Mouse (Mus musculus) brown adipose tissue, adult 24 weeks (tissue): ENCODE results near the gene Maml3. TPM values are rescaled to one million over a fixed set of nuclear protein-coding genes. Genes with fewer than 3 reads are reported as not detected.

Experiments
- H3K27ac ChIP-seq: fragments of 200-500 bp; replicated peaks from 2 replicates; pipeline ENCODE4 v1.5.1; 2012; ENCODE audit warnings: low read depth, mild to moderate bottlenecking, low read length
- H3K4me1 ChIP-seq: fragments of 200-500 bp; 2 replicates; pipeline ENCODE4 v1.6.1; 2012; ENCODE audit warnings: low read length, mixed read lengths; ENCODE audit not compliant: control insufficient read depth, insufficient read depth, insufficient read length
- H3K4me3 ChIP-seq: fragments of 200-500 bp; 2 replicates; pipeline ENCODE4 v1.5.1; 2012; ENCODE audit warnings: low read depth, mild to moderate bottlenecking, low read length, moderate library complexity; ENCODE audit not compliant: insufficient read depth
- polyA plus RNA-seq: library from polyadenylated mRNA; stranded (reverse); fragments of >200 nt; gene quantifications from 2 replicates; pipeline ENCODE4 v1.2.4, GENCODE M21; 2012; ENCODE audit not compliant: missing spikeins, insufficient read depth, insufficient read length

Maml3 gene
- polyA plus RNA-seq, 1 experiment = 1.0 TPM

DNA sequence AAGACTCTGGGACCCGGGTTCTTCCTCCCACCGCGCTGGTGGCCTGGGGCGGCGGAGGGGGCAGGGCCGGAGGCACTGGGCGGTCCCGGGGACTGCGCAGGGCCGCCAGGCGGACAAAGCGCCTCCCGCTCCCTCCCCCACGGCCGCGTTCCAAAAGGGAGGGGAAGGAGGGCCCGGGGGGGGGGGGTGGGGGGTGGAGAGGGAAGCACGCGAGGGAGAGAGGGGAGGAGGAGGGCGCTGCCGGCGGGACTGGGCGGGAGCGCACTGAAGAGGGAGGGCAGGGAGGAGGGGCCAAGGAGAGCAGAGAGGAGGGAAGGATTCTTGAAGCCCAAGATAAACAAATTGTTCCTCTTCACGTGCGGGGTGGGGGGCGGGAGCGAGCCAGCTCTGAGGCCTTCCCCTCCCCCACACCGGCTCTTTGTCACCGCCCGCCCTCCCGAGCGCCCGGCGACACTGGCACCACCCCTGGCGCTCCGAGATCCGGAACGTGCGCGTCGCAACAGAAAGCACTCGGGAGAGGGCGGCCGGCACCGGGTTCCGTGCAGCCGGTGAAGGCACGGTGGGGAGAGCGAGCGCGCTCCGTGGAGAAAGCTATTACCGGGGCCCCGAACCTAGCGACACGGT, 2.8 kb downstream of the Maml3 start:
- Histone ChIP-seq H3K27ac (peak overlapping the region; percentile 92), H3K4me3 (peak overlapping the region; percentile 88), H3K4me1 (no peaks in the 10 kb centered on the region)

DNA sequence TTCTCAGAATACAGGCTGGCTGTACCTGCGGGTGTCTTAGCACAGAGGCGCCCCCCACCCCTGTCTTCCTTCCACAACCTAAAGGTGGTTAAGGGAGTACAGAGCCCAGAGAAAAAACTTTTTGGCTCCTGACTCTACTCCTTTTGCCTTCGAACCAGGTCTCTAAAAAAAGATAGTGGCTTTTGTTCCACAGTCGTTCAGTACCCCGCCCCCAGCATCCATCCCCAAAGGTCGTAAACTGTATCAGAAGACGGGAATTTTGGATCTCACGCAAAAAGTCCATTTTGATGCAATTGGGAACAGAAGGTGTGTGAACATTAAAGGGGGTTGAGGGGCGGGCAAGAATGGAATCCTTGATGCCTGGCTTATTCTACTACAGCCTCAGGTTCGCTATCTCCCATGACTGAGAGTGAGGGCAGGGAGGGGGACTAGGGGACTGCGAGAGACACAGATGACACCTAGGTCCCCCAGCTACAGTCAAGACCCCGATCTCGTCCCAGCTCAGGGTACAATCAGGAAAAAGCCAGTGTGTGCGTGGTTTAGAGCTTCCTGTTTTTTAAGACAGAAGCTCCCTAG, 3.4 kb downstream of the Maml3 start:
- peak overlapping the region; percentile 80 for H3K4me3 ChIP-seq
- H3K4me1 ChIP-seq = no peaks in the 10 kb centered on the region
- H3K27ac ChIP-seq = peak overlapping the region; percentile 92

DNA sequence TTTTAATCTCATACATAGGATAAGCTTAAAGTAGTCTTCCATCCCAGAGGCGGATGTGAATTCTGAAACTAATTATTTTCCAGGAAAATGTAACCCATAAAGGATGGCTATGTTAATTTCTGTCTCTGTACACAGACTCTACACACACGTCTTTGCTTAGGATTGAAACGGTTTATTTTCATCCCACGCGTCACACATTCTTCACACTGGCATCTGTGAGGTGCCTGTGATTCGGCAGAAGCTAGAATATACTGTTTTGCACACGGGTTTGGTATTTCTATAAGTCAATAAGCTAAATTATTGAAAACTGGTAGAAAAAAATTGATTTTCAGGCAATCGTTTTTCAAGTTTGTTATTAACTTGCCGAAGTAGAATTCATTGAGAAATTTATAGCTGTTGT, 4.0 kb downstream of the Maml3 start:
- peak overlapping the region; percentile 80 for H3K4me3 ChIP-seq

DNA sequence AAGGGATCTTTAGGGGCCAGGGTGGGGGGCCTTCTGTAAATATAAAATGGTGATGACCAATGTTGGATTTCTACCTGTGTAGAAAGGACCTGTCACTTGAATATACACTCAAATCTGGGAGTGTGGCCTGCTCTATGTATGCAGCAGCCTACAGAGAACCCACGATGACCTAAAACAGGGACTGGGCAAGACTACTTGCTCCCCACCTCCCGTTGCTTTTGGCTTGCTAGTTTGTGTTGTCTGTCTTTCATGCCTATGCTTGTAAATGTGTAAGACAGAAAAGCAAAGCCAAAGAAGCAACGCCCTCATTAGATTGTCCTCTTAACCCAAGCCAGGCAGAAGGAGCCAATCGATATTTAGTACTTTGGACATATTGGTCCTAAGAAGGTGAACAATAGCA, 4.6 kb downstream of the Maml3 start:
- Histone ChIP-seq H3K4me3 (no peak overlapping the region), H3K4me1 (no peaks in the 10 kb centered on the region), H3K27ac (no peak overlapping the region)

More for the DNA sequence above, 4.0 kb downstream of the Maml3 start:
- Histone ChIP-seq H3K4me1 (no peaks in the 10 kb centered on the region), H3K27ac (no peak overlapping the region)

DNA sequence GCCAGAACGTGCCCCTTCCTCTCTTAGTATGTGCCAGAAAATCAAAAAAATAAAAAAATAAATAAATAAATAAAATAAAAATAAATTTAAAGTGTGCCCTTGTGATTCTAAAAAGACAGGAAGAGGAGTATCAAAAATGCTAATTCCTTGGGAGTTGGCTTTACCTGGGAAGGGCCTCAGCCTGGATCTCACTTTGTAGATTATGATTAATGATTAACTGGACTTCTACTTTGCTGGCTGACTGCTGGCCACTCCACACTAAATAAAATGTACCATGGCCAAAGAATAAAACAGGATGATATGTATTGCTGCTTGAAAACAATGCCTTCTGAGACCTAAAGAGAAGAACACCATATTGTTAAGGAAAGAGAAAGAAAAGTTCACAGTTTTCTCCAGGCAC, 5.6 kb downstream of the Maml3 start:
- no peak overlapping the region for H3K27ac ChIP-seq
- no peaks in the 10 kb centered on the region for H3K4me1 ChIP-seq
- no peak overlapping the region for H3K4me3 ChIP-seq

DNA sequence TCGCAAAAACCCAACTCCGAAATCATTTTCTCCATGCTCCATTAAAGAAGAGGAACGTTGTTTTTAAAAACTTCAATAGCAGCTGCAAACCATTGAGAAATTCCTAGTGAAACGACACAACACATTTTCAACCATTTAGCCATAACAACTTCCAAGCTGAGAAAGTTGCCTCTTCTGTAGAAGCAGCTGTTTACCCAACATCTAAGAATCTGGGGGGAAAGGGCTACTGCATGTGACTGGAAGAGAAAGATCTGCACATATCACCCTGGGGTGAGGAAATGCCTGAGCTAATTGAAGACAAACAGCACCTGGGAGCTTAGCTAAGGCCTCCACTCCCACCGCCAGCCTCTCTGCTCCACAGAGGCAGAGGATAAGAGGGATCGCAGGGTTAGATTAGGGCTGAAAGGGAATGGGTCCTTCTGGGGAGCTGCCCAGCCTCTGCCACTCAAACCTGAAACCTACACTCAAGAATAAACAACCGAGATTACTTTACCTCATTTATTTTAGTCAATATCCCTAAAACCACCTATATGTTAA, 13.5 kb downstream of the Maml3 start:
- Histone ChIP-seq H3K27ac (no peak overlapping the region), H3K4me3 (no peak overlapping the region), H3K4me1 (peaks cover 6% of the 10 kb centered on the region; the same call in 1 of the 2 replicates)

DNA sequence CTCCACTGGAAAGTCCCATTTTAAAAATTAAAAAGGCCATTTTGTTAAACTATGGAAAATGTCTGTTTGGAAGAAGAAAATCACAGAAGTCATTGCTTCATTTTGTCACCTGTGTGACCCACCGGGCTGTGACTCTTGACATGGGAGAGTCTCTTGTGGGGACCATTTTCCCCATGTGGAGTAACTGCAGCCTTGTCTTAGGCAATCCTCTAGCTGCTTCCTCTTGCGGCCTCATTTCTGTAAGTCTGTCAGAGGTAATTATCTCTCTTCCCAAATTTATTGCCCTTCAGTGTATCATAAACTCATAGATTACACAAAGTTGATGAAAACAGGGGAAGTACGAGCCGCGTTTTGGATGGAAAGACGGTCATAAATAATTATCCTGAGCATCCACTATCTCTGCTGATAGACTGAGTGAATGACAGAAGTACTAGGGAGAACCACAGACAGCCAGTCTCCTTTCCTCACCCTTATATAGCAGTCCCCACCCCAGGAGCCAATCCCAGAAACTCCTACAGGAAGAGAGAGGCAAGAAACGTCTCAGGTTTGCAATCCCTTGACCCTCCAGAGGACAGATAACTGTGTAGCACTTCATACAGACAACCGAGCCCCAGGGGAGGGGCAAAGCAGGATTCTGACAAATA, 14.5 kb downstream of the Maml3 start:
- H3K4me3 ChIP-seq = no peak overlapping the region
- H3K27ac ChIP-seq = no peak overlapping the region
- peaks cover 6% of the 10 kb centered on the region; the same call in 1 of the 2 replicates for H3K4me1 ChIP-seq

DNA sequence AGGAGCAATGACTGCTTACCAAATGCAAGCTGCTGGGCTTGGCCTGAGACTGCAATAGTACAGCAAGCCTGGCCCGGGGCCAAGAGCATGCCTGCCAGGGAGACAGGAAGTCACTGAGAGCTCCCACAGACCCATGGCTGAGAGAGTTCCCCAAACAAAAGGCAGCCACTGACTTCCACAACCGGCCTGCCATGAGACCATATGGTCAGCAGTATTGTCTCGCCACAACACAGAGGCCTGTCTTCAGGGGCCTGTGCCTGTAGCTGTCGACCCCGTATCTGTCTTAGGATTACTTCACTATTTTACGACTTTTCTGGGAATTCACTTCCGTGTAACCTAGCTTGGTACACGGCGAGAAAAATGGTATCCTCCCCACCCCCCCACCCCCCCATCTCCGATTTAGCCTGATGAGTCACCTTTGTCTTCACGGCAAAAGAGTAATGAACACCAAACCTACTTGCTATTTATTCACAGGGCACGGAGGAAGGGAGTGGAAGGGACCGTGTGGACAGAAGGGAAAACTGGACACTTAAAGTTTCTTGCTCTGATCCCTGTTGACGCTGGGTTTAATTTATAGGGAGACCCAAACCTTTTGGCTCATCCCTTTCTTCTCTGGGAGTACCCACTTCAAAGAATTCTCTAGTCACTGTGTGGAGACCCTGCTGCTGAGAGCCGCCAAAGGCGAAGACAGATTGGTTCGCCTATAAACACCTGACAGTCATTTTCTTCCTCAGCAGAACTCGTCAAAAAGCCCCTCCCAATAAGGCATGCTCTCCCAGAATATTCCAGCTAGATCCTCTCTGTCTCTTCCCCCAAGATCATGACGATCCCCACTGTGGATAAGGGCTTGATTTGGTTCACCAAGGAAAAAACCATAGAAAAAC, 16.2 kb downstream of the Maml3 start:
- Histone ChIP-seq H3K4me1 (peaks cover 6% of the 10 kb centered on the region; the same call in 1 of the 2 replicates), H3K27ac (peak overlapping the region; percentile 87), H3K4me3 (peak overlapping the region; percentile 59)

DNA sequence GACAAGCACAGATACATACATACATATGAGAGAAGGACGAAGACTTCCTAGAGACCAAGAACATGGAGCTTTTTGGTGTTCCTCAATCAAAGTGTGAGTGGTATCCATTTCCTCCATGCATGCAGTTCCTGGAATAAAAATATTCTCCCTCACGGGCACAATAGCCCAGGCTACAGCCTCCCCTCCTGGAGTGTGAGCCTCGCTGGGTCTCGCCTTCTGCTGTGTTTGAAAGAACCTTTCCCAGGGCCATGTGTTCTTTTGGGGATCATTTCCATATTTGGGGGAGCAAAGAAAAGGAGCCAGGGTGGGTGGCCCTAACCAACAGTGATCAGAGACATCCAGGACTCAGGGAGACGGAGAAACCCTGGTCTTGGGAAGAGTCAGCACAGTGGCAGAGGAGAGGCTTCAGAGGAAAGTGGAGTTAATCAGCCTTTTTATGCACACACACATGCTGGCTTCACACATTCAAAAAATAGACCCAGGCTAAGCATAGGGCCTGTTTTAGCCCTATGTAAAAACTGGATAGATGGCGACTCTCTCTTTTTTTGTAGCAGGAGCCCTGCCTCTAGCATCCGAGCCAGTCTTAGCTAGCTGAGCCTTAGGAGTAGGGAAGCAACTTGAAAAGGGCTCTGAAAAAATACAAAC, 17.1 kb downstream of the Maml3 start:
- Histone ChIP-seq H3K4me1 (peaks cover 6% of the 10 kb centered on the region; the same call in 1 of the 2 replicates), H3K4me3 (no peak overlapping the region), H3K27ac (no peak overlapping the region)

DNA sequence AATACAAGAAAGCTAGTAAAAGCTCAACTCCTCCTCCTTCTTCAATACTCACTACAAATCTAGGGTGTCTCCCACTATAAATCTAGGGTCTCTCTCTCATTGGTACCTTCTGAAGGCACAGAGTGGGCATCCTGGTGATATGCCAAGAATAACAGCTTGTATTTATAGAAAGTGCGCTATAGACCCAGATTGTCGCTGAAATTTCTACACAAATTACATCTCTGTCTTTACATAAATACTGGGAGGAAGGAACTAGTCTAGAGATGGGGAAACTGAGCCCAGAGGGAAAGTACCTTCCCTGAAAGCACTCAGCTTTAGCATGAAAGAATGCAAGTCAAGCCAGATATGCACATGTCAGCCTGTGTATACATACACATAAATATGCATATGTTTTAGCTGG, 26.1 kb downstream of the Maml3 start:
- Histone ChIP-seq H3K4me3 (no peak overlapping the region), H3K27ac (no peak overlapping the region), H3K4me1 (no peaks in the 10 kb centered on the region)

DNA sequence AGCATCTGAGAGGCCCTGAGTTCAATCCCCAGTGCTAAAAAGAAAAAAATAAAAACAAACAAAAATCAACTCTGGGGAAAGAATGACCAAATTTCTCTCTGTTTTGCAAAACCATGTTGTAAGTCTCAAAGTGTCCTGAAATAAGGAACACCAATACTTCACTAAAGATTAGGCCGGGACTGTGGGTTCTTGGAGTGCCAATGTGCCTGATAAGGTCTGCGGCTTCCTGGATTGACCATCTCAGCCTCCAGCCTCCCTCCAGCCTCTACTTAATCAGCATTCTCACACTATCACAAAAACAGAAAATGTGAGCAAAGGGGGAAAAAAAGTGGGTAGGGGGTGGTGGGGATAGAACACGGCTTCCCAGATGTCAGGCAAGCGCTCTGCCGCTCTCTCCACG, 30.9 kb downstream of the Maml3 start:
- Histone ChIP-seq H3K27ac (no peak overlapping the region), H3K4me1 (no peaks in the 10 kb centered on the region), H3K4me3 (no peak overlapping the region)

DNA sequence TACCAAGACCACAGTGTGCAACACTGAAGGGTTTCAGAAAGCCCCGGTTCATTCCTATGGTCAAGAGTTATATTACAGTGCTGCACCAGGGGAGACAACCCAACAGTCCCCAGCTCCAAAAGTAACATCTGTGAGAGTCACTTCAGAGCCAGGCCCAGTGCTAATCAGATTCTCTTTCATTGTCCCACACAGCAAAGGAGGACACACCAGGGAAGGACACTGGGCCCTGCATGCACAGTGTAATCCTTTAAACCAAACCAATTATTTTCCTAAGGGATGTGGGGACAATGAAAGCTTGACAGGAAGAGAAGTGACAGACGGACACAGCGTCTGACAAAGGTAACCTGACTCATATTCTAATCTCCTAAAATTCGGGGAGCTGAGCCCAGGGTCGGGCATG, 32.9 kb downstream of the Maml3 start:
- Histone ChIP-seq H3K4me1 (no peaks in the 10 kb centered on the region), H3K4me3 (no peak overlapping the region), H3K27ac (no peak overlapping the region)

DNA sequence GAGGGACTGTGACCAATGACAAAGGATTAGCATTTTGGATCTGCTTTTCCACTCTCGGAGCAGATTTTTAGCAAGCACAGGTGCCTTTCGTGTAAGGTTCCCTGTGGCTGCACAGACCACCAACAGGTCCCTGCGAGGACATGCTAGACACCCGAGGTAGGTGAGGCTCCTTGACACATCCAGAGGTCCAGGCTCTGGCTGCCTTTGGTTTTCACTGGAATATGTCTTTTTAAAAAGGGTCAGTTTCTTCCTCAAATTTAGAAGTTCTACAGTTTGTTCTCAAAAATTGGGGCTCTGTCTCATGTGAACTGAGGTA, 34.8 kb downstream of the Maml3 start:
- Histone ChIP-seq H3K4me3 (peak overlapping the region; percentile 61), H3K4me1 (no peaks in the 10 kb centered on the region), H3K27ac (peak overlapping the region; percentile 46)

DNA sequence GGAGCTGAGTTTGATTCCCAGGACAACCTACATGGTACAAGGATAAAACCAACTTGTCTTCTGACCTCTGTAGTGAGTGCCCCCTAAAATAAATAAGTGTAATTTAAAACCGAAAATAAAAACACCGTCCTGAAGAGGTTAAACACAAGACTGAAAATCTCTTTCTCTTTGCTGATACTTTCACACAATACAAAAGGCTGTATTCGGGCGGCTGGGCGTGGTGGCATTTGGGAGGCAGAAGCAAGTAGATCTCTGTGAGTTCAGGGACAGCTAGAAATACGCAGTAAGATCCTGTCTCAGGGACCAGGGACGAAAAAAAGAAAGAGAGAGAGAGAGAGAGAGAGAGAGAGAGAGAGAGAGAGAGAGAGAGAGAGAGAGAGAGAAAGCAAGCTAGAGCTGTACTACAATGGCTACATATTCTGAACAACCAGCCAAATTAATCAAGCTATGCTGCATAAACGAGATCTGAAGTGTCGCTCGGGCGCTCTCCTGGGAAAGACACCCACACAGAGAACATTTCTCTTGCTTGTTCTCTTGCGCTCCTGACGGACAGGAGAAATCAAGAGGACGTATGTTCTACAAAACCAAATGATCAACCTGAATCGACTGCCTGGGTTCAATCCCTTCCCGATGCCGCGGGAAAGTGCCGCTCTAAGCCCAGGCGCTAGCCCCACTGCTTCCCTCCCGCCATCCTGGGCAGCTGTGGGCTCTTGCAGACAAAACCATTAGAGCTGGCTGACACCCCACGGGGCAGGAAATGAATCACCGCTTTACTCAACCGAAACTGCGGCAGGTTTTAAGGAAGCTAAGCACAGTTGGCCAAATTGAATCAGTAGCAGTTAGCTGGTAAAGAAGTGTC, 35.3 kb downstream of the Maml3 start:
- no peaks in the 10 kb centered on the region for H3K4me1 ChIP-seq
- H3K4me3 ChIP-seq = peak overlapping the region; percentile 61
- 0 out of 2 replicates have a peak overlapping the region, but pooled peaks have one; percentile 20 for H3K27ac ChIP-seq
